Mouse (Mus musculus) telencephalon, adult 2 months (tissue): ENCODE measurements around the gene Sumf2.
"Not testable (repeated sequence)": the region's sequence is repeated elsewhere in the genome, so short reads cannot be mapped to it uniquely, and the experiment has no call there.

Source experiments
- DNase-seq: peaks from one replicate; pipeline ENCODE4 v3.0.0-alpha.2; 2011; ENCODE audit warnings: low read depth, low spot score

The Sumf2 gene

DNA sequence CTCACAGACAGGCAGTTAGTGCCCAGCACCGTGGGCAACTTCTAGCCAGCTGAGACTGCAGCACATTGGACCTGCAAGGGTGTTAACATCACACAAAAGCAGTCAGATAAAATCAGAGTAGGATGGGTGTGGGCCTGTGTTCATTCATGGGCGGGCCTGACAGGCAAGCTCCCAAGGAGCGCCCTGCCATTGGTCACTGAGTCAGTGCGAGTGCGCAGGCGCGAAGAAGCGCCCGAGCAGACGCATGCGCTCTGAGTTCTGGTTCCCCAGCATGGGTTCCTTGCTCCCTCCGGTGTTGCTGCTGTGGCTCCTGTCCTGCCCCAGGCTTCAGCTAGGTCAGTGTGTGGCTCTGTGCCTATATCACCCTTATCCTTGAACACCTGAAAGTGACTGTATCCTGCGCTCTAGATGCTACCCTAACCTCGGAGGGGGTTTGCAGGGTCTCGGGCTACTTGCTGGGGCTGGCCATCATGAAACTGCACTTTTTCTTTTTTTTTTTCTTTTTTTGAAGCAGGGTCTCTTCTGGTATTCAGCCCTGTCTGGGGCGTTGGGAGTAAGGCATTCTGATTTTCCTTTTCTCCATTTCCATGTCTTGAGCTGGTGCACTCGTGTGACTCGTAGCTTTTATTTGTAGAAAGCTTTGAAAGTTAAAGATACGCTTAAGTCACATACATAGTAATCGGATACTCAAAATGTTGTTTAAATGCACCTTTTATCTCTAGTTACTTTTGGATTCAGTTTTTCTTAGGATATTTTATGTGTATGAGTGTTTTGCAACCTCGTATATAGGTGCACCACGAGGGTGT lies at the start of gene Sumf2:
Sumf2 (plus strand) TSS at position 235 of the 806 bp plus-strand sequence.
- DNase-seq = peak; percentile 83

GRCm38 (mm10) chr5:129844848-129845247 lies 1.9 kb upstream of the Sumf2 start:
- no peak for DNase-seq

DNA sequence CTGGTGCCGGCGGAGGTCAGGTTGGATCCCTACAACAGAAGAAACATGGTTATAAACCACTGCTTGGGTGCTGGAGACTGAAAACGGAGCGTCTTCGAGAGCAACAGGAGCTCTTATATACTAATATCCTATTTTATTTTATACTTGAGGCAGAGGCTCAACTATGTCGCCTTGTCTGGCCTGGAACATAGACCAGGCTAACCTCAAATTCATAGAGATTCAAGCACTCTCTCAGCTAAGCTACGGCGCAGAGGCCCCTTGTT lies 703 bp downstream of the Sumf2 start:
- DNase-seq = no peak

DNA sequence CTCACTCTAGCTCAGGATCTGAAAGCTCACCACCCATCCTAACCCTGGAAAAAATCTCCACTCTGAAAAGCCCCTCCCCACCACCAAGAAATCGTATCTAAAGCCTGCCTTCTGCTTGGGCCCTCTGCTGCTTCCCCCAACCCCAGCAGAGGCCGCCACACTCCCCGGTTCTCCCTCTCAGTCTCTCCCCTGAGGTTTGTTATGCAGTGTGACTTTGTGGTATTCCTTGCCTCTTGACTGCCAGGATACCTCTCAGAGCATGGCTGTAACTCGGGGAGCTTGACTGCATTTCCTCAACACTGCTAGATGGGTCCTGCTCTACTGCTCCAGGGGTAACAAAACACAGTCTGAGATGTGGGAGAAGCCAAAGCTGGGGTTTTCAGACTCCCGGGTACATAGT lies 8.4 kb downstream of the Sumf2 start:
- no peak for DNase-seq

GRCm38 (mm10) chr5:129856414-129856813 lies 9.6 kb downstream of the Sumf2 start:
- no peak for DNase-seq

DNA sequence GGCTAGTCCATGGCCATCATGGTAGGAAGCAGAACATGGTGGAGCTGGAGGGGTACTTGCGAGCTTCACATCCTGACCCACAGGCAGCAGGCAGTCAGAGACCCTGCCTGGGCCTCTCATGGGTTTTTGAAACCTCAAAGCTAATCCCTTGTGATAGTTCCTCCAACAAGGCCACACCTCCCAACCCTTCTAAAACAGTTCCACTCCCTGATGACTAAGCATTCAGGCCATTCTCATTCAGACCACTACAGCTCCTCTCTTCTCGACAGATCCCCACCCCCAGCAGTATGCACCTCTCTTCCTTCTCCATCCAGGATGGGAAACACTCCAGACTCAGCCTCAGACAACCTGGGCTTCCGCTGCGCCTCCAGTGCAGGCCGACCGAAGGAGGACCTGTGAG lies 15.5 kb downstream of the Sumf2 start:
- DNase-seq = no peak

GRCm38 (mm10) chr5:129864467-129864866 lies 17.7 kb downstream of the Sumf2 start:
- DNase-seq = no peak

DNA sequence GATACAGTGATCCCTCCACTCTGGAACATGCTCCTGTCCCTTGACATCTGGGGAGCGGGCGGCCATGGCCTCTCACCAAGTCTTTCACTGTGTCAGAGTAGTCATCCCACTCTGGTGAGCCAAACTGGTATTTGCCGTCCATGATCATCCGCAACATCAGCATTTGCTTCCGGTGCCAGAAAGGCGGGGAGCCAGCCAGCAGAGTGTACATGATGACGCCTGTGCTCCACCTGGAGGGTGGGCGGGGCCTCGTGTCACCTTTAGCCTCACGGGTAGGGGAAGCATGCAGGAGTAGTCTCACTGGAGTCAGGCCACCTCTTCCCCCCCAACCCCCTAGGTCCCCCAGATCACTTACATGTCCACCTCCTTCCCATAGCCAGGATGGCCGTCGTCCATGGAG lies 19.1 kb downstream of the Sumf2 start:
- no peak for DNase-seq

GRCm38 (mm10) chr5:129869238-129869995 lies 22.6 kb downstream of the Sumf2 start:
- no peak for DNase-seq

DNA sequence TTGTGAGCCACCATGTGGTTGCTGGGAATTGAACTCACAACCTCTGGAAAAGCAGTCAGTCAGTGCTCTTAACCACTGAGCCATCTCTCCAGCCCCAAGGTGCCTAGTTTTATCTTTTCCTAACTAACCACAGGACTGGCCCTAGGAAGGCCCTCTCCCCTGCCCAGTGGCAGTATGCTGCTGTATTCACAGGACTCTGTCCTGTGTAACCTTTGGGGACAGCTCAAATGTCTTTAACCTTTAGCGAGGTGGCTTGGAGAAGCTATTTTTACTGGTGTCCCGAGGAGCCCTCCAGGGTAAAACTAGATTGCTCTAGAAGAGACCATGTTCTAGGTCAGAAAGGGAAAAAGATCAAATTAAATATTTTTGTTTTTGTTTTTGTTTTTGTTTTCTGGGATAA lies 24.5 kb downstream of the Sumf2 start:
- no peak for DNase-seq

- DNase-seq = no peak
These were observed 27.2 kb downstream of the Sumf2 start for GRCm38 (mm10) chr5:129873942-129874341.

DNA sequence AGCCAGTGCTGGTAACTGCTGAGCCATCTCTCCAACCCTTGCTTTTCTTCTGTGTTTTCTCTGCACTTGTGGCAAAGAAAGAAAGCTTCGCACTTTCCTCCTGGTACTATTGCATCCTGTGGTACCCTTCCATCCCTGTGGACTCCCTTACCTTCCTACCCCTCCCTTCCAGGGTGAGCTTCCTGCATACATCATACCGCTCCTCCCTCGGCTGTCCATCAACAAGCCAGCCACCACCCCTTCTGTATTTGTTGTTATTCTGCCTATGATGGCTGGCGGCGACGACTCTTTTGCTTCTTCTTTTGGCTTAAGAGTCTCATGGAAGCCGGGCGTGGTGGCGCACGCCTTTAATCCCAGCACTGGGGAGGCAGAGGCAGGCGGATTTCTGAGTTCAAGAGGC lies 28.3 kb downstream of the Sumf2 start:
- DNase-seq = no peak

- DNase-seq = peak; percentile 16
These were observed 31.1 kb downstream of the Sumf2 start for GRCm38 (mm10) chr5:129877731-129878455.

- DNase-seq = no peak
These were observed 32.2 kb downstream of the Sumf2 start for GRCm38 (mm10) chr5:129878946-129879345.

DNA sequence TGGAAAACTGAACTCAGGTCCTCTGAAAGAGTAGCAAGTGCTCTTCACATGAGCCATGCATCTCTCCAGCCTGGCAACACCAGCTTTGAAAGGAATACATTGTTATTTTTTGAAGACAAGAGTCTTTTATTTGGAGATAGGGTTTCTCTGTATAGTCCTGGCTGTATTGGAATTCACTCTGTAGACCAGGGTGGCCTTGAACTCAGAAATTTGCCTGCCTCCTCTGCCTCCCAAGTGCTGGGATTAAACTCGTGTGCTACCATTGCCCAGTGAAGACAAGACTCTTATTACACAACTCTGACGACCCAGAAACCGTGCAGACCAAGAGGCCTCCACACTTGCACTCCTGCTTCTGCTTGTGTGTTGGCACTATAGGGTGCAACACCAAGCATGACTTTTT lies 33.1 kb downstream of the Sumf2 start:
- DNase-seq = no peak

DNA sequence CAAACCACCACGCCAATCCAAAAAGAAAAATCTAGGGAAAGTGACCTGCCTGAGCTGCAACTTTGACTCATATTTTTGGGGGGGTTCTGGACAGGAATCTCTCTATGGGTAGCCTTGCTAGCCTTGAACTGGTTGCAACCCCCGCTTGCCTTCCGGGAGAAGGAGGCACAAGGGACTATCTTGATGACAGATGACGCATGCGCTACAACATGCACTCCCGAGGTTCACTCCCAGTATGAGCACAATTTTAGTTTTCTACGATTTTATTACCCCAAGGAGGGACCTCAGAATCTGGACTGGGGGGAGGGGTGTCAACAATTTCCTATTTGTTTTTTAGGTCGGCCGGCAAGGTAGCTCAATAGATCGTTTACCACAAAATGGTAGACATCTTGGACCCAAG lies 39.5 kb downstream of the Sumf2 start:
- DNase-seq = no peak

DNA sequence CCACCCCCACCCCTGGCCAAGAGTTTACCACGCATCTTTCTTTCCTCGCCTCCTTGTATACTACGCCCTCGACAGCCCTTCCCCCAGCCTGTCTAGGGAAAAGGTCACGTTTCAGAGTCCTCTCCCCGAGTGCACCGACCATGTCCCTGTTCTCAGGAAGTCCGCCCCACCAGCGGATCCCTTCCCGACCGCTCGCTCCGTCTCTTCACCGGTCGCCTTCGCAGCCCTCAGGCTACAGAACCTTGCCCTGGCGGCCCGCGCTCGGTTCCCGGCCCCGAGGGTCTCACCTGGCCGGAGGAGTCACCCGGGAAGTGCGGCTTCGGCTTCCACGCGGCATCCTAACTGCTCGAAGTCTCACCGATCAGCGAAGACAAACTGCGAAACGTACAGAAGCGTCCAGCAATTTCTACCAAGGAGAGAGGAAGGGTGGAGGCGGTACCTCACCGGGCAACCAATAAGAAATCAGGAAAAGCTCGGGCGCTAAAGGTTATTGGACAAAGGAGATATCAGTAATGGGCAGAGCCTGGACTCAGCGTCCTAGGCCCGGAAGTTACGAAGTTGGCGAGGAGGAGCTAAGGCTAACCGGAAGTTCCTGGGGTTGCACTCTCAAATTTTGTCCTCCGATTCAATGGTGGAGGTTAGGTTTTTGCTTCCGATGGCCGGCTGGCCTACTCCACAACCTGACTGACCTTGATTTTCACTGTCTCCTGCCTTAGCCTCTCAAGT lies 40.3 kb downstream of the Sumf2 start, which contains the start of gene Chchd2:
Chchd2 (minus strand) TSS at position 560 of the 726 bp plus-strand sequence.
- peak; percentile 99 for DNase-seq

DNA sequence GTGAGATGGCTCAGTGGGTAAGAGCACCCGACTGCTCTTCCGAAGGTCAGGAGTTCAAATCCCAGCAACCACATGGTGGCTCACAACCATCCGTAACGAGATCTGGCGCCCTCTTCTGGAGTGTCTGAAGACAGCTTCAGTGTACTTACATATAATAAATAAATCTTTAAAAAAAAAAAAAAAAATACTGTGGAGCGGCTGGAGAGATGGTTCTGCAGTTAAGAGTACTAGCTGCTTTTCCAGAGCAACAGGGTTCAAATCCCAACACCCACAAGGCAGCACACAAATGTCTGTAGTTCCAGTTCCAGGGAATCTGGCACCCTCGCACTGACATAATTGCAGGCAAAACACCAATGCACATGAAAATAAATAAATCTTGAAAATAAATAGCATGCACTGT lies 43.6 kb downstream of the Sumf2 start:
- DNase-seq = not testable (repeated sequence)

- peak; percentile 95 for DNase-seq
These were observed 48.7 kb downstream of the Sumf2 start, which contains the start of gene Zbed5 for GRCm38 (mm10) chr5:129895198-129896088. Zbed5 (plus strand) TSS chr5:129895723.

GRCm38 (mm10) chr5:129898449-129898848 lies 51.7 kb downstream of the Sumf2 start, which contains the start of gene Phkg1:
Phkg1 (minus strand) TSS chr5:129898549.
- no peak for DNase-seq

DNA sequence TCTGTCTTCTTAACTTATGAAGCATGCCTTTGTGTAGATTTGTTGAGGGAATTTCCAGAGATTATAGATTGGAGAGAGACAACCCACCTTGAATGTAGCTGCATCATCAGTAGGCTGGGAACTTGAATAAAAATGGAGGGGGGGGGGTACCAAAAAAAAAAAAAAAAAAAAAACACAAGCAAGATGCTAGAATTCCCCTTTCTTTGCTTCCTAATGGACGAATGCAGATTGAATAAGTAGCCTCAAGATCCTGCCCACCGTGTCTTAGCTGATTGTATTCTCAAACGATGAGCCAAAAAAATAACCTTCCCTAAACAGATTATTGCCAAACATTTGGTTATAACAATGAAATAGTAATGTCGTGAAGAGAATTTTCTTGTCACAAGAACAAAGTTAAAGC lies 61.0 kb downstream of the Sumf2 start:
- no peak for DNase-seq
